Mouse (Mus musculus): ENCODE measurements around the gene Rptor. TPM values are rescaled to one million over a fixed set of nuclear protein-coding genes. Genes with fewer than 3 reads are reported as not detected.

The Rptor gene
- total RNA-seq, 2 experiments from 2014 or later: 62.9 to 67.5 TPM

- peak; percentile 70 to 78 for DNase-seq (ENCODE audit: low spot score in 2 of 2)
- intact Hi-C loops (cut with DNase I): loop anchor here (5.0 kb wide), 2 partner anchors 66 to 249 kb away; partner anchors contain the start of gene Nptx1
These were observed 193.7 kb downstream of the Rptor start for GRCm38 (mm10) chr11:119796406-119796805.

GRCm38 (mm10) chr11:119796846-119797245, 194.1 kb downstream of the Rptor start:
- no peak for DNase-seq (ENCODE audit: low spot score in 2 of 2)
- intact Hi-C loops (cut with DNase I): loop anchor here (5.0 kb wide), 2 partner anchors 65 to 250 kb away; partner anchors contain the start of gene Nptx1

GRCm38 (mm10) chr11:119799536-119799935, 196.8 kb downstream of the Rptor start:
- no peak for DNase-seq (ENCODE audit: low spot score in 2 of 2)
- intact Hi-C loops (cut with DNase I): loop anchor here (5.0 kb wide), 2 partner anchors 63 to 252 kb away; partner anchors contain the start of gene Nptx1

- intact Hi-C loops (cut with DNase I): no loop called here
- no peak for DNase-seq (ENCODE audit: low spot score in 2 of 2)
These were observed 199.2 kb downstream of the Rptor start for GRCm38 (mm10) chr11:119801855-119802254.

GRCm38 (mm10) chr11:119802947-119803346, 200.2 kb downstream of the Rptor start:
- no peak for DNase-seq (ENCODE audit: low spot score in 2 of 2)
- intact Hi-C loops (cut with DNase I): no loop called here

- intact Hi-C loops (cut with DNase I): no loop called here
- no peak for DNase-seq (ENCODE audit: low spot score in 2 of 2)
These were observed 201.7 kb downstream of the Rptor start for GRCm38 (mm10) chr11:119804392-119804791.

- intact Hi-C loops (cut with DNase I): no loop called here
These were observed 202.5 kb downstream of the Rptor start for GRCm38 (mm10) chr11:119805112-119805750.

GRCm38 (mm10) chr11:119806539-119806938, 203.8 kb downstream of the Rptor start:
- intact Hi-C loops (cut with DNase I): no loop called here
- DNase-seq (ENCODE audit: low spot score in 2 of 2): no peak

More at GRCm38 (mm10) chr11:119805112-119805750, 202.5 kb downstream of the Rptor start:
- DNase-seq (ENCODE audit: low spot score in 2 of 2): no peak

- DNase-seq (ENCODE audit: low spot score in 2 of 2): peak; percentile 41 to 53
- intact Hi-C loops (cut with DNase I): no loop called here
These were observed 204.8 kb downstream of the Rptor start for GRCm38 (mm10) chr11:119807431-119808031.

- intact Hi-C loops (cut with DNase I): no loop called here
- DNase-seq (ENCODE audit: low spot score in 2 of 2): no peak
These were observed 206.1 kb downstream of the Rptor start for GRCm38 (mm10) chr11:119808647-119809280.

GRCm38 (mm10) chr11:119809309-119809708, 206.6 kb downstream of the Rptor start:
- intact Hi-C loops (cut with DNase I): no loop called here
- DNase-seq (ENCODE audit: low spot score in 2 of 2): no peak

- intact Hi-C loops (cut with DNase I): no loop called here
- peak; percentile 68 to 75 for DNase-seq (ENCODE audit: low spot score in 2 of 2)
These were observed 208.3 kb downstream of the Rptor start for GRCm38 (mm10) chr11:119811022-119811421.

- intact Hi-C loops (cut with DNase I): no loop called here
These were observed 208.9 kb downstream of the Rptor start for GRCm38 (mm10) chr11:119811598-119811997.

GRCm38 (mm10) chr11:119812093-119812492, 209.4 kb downstream of the Rptor start:
- intact Hi-C loops (cut with DNase I): no loop called here
- DNase-seq (ENCODE audit: low spot score in 2 of 2): no peak

More at GRCm38 (mm10) chr11:119811598-119811997, 208.9 kb downstream of the Rptor start:
- no peak for DNase-seq (ENCODE audit: low spot score in 2 of 2)

GRCm38 (mm10) chr11:119814035-119814558, 211.4 kb downstream of the Rptor start:
- intact Hi-C loops (cut with DNase I): no loop called here
- DNase-seq (ENCODE audit: low spot score in 2 of 2): no peak

GRCm38 (mm10) chr11:119816798-119817361, 214.2 kb downstream of the Rptor start:
- intact Hi-C loops (cut with DNase I): no loop called here
- no peak for DNase-seq (ENCODE audit: low spot score in 2 of 2)

- intact Hi-C loops (cut with DNase I): no loop called here
- no peak for DNase-seq (ENCODE audit: low spot score in 2 of 2)
These were observed 214.7 kb downstream of the Rptor start for GRCm38 (mm10) chr11:119817362-119817837.

GRCm38 (mm10) chr11:119817898-119818297, 215.2 kb downstream of the Rptor start:
- no peak for DNase-seq (ENCODE audit: low spot score in 2 of 2)
- intact Hi-C loops (cut with DNase I): no loop called here

- no peak for DNase-seq (ENCODE audit: low spot score in 2 of 2)
- intact Hi-C loops (cut with DNase I): no loop called here
These were observed 218.8 kb downstream of the Rptor start for GRCm38 (mm10) chr11:119821514-119821913.

Data from left cerebral cortex, postnatal 36 days (tissue).